Mouse (Mus musculus): ENCODE results near the gene Scgb1b11. TPM values are rescaled to one million over a fixed set of nuclear protein-coding genes. Genes with fewer than 3 reads are reported as not detected.

The Scgb1b11 gene
- polyA plus RNA-seq (2015; fragmentation: Nextera tagmentation; extraction: Ambion mirVana): not detected in 2 replicates

GRCm38 (mm10) chr7:32222540-32222939 lies at the start of gene Scgb1b11:
Gene Scgb1b11, plus strand, starts transcription at chr7:32222840.

GRCm38 (mm10) chr7:32211045-32211444 lies 11.6 kb upstream of the Scgb1b11 start, which contains the start of gene Scgb2b11:
Gene Scgb2b11, minus strand, starts transcription at chr7:32211145.

Other genes starting within 250 kb of the Scgb1b11 start
- gene Scgb1b10, start 122.0 kb upstream of the Scgb1b11 start, polyA plus RNA-seq (2015; fragmentation: Nextera tagmentation; extraction: Ambion mirVana): not detected in 2 replicates
- gene Scgb2b11, start 11.7 kb upstream of the Scgb1b11 start, polyA plus RNA-seq (2015; fragmentation: Nextera tagmentation; extraction: Ambion mirVana): not detected in 2 replicates
- not detected in 2 replicates for gene Scgb2b12, start 104.4 kb downstream of the Scgb1b11 start, polyA plus RNA-seq (2015; fragmentation: Nextera tagmentation; extraction: Ambion mirVana)
- gene Scgb1b12, start 111.3 kb downstream of the Scgb1b11 start, polyA plus RNA-seq (2015; fragmentation: Nextera tagmentation; extraction: Ambion mirVana): not detected in 2 replicates
- gene Scgb1b29, start 218.7 kb downstream of the Scgb1b11 start, polyA plus RNA-seq (2015; fragmentation: Nextera tagmentation; extraction: Ambion mirVana): not detected in 2 replicates

All from skeletal muscle tissue, postnatal 0 days (tissue).